Mouse (Mus musculus): ENCODE measurements around the gene Kera. TPM values are rescaled to one million over a fixed set of nuclear protein-coding genes. Genes with fewer than 3 reads are reported as not detected.

Kera gene
- polyA plus RNA-seq (2015; fragmentation: Nextera tagmentation; extraction: Ambion mirVana): 0.81 and 1.1 TPM in 2 replicates

DNA sequence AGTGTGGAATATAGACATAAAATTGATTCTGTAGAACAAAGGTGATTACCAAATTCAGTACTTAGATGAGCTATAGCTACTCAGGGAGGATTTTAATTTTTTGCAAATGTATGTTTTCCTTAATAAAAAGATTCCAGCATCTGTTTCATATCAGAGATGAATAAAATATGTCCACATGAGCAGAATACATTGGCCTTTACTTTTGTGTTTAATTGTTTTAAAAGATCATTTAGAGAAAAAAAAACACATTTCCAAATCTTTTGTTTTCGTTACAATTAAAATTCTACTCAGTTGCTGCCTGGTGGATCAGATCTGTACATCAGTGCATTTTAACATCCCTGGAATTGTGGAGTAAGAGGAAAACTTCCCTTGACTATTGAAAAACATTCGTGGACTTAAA, at the start of gene Kera:
Gene Kera, plus strand, starts transcription at position 301 of the 400 bp plus-strand sequence.

DNA sequence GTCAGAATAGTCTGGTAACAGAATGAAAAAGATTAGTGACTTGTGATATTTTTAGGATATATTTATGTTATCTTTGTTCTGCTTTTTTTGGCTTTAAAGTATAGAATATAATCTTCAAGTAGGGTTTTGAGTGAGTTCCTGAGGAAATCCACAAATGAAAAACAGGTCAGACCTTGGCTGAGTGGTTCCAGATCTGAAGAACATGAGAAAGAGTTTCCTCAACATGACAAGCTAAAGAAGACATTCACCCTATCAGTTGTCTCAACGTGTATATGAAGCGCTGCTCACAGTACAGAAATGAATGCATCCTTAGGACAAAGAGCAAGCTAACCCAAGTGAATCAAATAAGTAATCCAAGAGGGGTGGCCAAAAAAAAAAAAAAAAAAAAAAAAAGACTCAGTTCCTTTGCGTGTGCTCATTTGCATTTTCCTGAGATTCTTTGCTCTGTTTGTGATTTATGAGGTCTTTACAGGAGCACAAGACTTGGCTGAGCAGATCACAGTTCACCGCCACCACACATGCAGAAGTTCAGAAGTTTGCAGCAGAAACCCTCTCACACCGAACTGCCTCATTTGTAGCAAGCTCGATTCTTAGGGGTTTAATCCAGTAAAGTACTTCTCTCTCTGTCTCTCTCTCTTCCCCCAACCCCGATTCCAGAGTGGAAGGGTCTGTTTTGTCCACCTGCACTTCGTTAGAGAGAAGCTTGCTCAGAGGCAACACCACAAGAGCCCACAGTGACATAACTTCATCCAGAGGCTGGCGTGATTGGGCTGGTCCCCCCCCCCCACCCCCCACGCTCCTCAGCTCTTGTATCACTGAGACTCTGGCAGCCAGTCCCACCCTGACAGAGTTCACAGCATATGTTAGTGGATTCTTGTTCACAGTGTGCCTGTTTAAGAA, 41.5 kb upstream of the Kera start, which contains the start of gene Lum:
Gene Lum, plus strand, starts transcription at position 172 of the 900 bp plus-strand sequence.

DNA sequence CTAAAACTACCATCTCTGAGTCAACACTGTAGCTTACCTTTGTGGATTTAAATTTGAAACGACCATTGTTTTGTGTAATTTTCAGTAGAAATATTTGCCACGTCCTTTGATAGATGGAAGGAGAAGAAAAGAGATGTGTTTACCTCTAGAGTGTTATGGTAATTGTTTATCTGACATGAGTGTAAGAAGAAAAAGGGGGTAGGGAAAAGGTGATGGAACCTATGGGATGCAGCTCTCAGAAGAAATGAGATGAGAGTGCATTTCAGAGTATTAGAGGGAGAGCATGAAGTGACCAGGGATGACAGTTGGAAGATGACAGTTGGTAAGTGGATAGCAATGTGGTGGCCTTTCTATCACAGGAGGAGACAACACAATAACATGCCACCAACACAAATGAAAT, 37.1 kb downstream of the Kera start, which contains the start of gene Epyc:
Gene Epyc, plus strand, starts transcription at position 301 of the 400 bp plus-strand sequence.

Other genes starting within 250 kb of the Kera start
- gene Dcn, start 127.3 kb upstream of the Kera start, polyA plus RNA-seq (2015; fragmentation: Nextera tagmentation; extraction: Ambion mirVana): 536 and 767 TPM in 2 replicates
- gene Lum, start 41.8 kb upstream of the Kera start, polyA plus RNA-seq (2015; fragmentation: Nextera tagmentation; extraction: Ambion mirVana): 105 and 182 TPM in 2 replicates
- 1.0 and 1.7 TPM in 2 replicates for gene Epyc, start 37.2 kb downstream of the Kera start, polyA plus RNA-seq (2015; fragmentation: Nextera tagmentation; extraction: Ambion mirVana)
- gene Ccer1, start 86.2 kb downstream of the Kera start, polyA plus RNA-seq (2015; fragmentation: Nextera tagmentation; extraction: Ambion mirVana): not detected in 2 replicates
- gene C030005K15Rik, start 119.9 kb downstream of the Kera start, polyA plus RNA-seq (2015; fragmentation: Nextera tagmentation; extraction: Ambion mirVana): not detected in 2 replicates